In the genomic region with DNA sequence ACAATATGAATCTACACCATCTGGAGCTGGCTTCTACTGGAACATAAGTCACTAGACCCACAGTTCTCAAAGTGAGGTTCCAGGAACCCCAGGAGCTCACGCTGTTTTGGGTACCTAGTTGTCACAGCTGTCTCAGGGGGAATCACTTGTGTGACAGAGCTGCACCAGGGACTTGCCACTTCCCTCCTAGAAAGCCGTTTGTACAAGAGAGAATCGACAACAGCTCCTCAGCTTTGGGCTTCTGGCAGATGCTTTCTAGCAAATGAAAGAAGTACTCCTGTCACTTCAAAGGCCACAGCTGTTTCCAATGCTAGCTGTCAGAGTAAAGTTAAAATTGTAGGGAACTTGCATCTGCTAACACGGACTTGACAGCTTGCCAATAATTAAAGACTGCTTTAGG, we compare ENCODE assay signal across 22 mouse cellular contexts.
DNase-seq lines count a peak whose midpoint lies in the region; ATAC-seq and TF ChIP-seq lines count a peak whose summit lies in the region.
"Had no signal": no experiment of that assay in that cellular context is flagged by ENCODE, and none has a peak within 500 bp of the region (broad histone marks: within the 10 kb centered on the region; RNA-seq: fewer than 3 reads in every experiment).

No protein-coding gene starts in this region.

- TF ChIP-seq CTCF in lung, embryonic 14.5 days (IDR thresholded peaks at IDR 0.05; ENCODE audit: low read depth), result no peak

- no peaks in the 10 kb centered on the region for H3K9me3 ChIP-seq in embryonic facial prominence, embryonic 11.5 days (replicated peaks; ENCODE audit: control insufficient read depth, low read length)
- H3K9me3 ChIP-seq in embryonic facial prominence, embryonic 10.5 days, result no peaks in the 10 kb centered on the region
- H3K9me3 ChIP-seq in lung, embryonic 14.5 days (ENCODE audit: low read depth, low read length), result no peaks in the 10 kb centered on the region
- H3K9me3 ChIP-seq: embryonic facial prominence, embryonic 12.5 days; G1E; heart, embryonic 12.5 days; hindbrain, embryonic 12.5 days; limb, embryonic 12.5 days had no signal

- peak; percentile 58 for DNase-seq in embryonic facial prominence, embryonic 11.5 days (ENCODE audit: low spot score)
- no peak for DNase-seq in embryonic facial prominence, embryonic 10.5 days (ENCODE audit: low spot score)
- peak; percentile 66 for DNase-seq in lung, embryonic 14.5 days
- no peak for DNase-seq in lung, adult 18-20 months
- peak; percentile 31 for DNase-seq in splenic B cell, adult 2 months (ENCODE audit: low read depth, low spot score)
- DNase-seq in thymus, postnatal 4 days, result peak; percentile 52
- DNase-seq in layer of hippocampus, adult 9-10 months (ENCODE audit: low spot score), result no peak
- DNase-seq in lung, postnatal 36 days, result no peak
- DNase-seq: adrenal gland, postnatal 36 days; cerebellum, adult 2 months; gastrocnemius, adult 2 months; heart, adult 11 months; heart, postnatal 14 days; kidney, adult 18-20 months; kidney, postnatal 10 days had no signal

- H3K4me2 ChIP-seq in embryonic facial prominence, embryonic 11.5 days (ENCODE audit: low read depth, low read length), result no peak overlapping the region
- H3K4me2 ChIP-seq in lung, embryonic 14.5 days, result no peak overlapping the region
- H3K4me2 ChIP-seq: embryonic facial prominence, embryonic 12.5 days; heart, embryonic 12.5 days; hindbrain, embryonic 12.5 days; limb, embryonic 12.5 days had no signal

- 40% methylated on average over 4 of the region's 4 CpGs for WGBS in embryonic facial prominence, embryonic 11.5 days
- 53% methylated on average over 4 of the region's 4 CpGs for WGBS in embryonic facial prominence, embryonic 10.5 days
- WGBS in lung, embryonic 14.5 days, result 25% methylated on average over 4 of the region's 4 CpGs

- H3K4me3 ChIP-seq in embryonic facial prominence, embryonic 11.5 days (ENCODE audit: low read depth, low read length), result no peak overlapping the region
- no peak overlapping the region for H3K4me3 ChIP-seq in embryonic facial prominence, embryonic 10.5 days
- no peak overlapping the region for H3K4me3 ChIP-seq in lung, embryonic 14.5 days (ENCODE audit: low read depth, low read length)
- H3K4me3 ChIP-seq: embryonic facial prominence, embryonic 12.5 days; gastrocnemius, adult 2 months; heart, embryonic 12.5 days; hindbrain, embryonic 12.5 days; limb, embryonic 12.5 days had no signal

- H3K27me3 ChIP-seq in embryonic facial prominence, embryonic 11.5 days (ENCODE audit: control insufficient read depth, insufficient read depth, low read length), result no peaks in the 10 kb centered on the region
- H3K27me3 ChIP-seq in embryonic facial prominence, embryonic 10.5 days (replicated peaks; ENCODE audit: low read depth, poor library complexity, severe bottlenecking), result no peaks in the 10 kb centered on the region
- no peaks in the 10 kb centered on the region for H3K27me3 ChIP-seq in lung, embryonic 14.5 days (ENCODE audit: insufficient read depth, low read length)
- H3K27me3 ChIP-seq in splenic B cell, adult 2 months (ENCODE audit: control insufficient read depth, insufficient read depth, low read length, poor library complexity, severe bottlenecking), result no peaks in the 10 kb centered on the region
- H3K27me3 ChIP-seq: embryonic facial prominence, embryonic 12.5 days; heart, embryonic 12.5 days; hindbrain, embryonic 12.5 days; limb, embryonic 12.5 days had no signal

- no peaks in the 10 kb centered on the region for H3K4me1 ChIP-seq in embryonic facial prominence, embryonic 11.5 days (ENCODE audit: control insufficient read depth, insufficient read depth, low read length)
- H3K4me1 ChIP-seq in embryonic facial prominence, embryonic 10.5 days, result peaks cover 34% of the 10 kb centered on the region
- peaks cover 4% of the 10 kb centered on the region for H3K4me1 ChIP-seq in lung, embryonic 14.5 days (ENCODE audit: insufficient read depth)
- H3K4me1 ChIP-seq: hindbrain, embryonic 12.5 days had no signal

- H3K36me3 ChIP-seq in embryonic facial prominence, embryonic 11.5 days (replicated peaks; ENCODE audit: control insufficient read depth, insufficient read depth, low read depth, low read length), result no peaks in the 10 kb centered on the region
- no peaks in the 10 kb centered on the region for H3K36me3 ChIP-seq in embryonic facial prominence, embryonic 10.5 days (replicated peaks)
- no peaks in the 10 kb centered on the region for H3K36me3 ChIP-seq in lung, embryonic 14.5 days (ENCODE audit: insufficient read depth)
- H3K36me3 ChIP-seq in splenic B cell, adult 2 months (ENCODE audit: control insufficient read depth, insufficient read depth, low read length, poor library complexity, severe bottlenecking), result no peaks in the 10 kb centered on the region
- H3K36me3 ChIP-seq: embryonic facial prominence, embryonic 12.5 days; G1E; heart, embryonic 12.5 days; hindbrain, embryonic 12.5 days; limb, embryonic 12.5 days had no signal

- H3K27ac ChIP-seq in embryonic facial prominence, embryonic 11.5 days (replicated peaks; ENCODE audit: low read depth, low read length), result no peak overlapping the region
- no peak overlapping the region for H3K27ac ChIP-seq in embryonic facial prominence, embryonic 10.5 days (replicated peaks)
- H3K27ac ChIP-seq in lung, embryonic 14.5 days (ENCODE audit: low read depth), result no peak overlapping the region
- H3K27ac ChIP-seq: embryonic facial prominence, embryonic 12.5 days; gastrocnemius, adult 2 months; hindbrain, embryonic 12.5 days; limb, embryonic 12.5 days had no signal

- no peak for ATAC-seq in embryonic facial prominence, embryonic 11.5 days (replicated peaks; ENCODE audit: insufficient number of reproducible peaks, low FRiP score, low TSS enrichment, low read depth)
- ATAC-seq in lung, embryonic 14.5 days (ENCODE audit: insufficient read depth), result no peak
- ATAC-seq: CD4-positive, CD25-positive, alpha-beta regulatory T cell, adult 4 months; midbrain, embryonic 16.5 days had no signal

- no peak overlapping the region for H3K9ac ChIP-seq in embryonic facial prominence, embryonic 11.5 days (replicated peaks; ENCODE audit: low read length)
- H3K9ac ChIP-seq in lung, embryonic 14.5 days, result no peak overlapping the region
- H3K9ac ChIP-seq: embryonic facial prominence, embryonic 12.5 days; heart, embryonic 12.5 days; hindbrain, embryonic 12.5 days; limb, embryonic 12.5 days had no signal

Comparison
In these comparisons a context has a peak if more than half of its experiments do, and no peak if none do; other contexts are left out.
1. DNase-seq: peak in embryonic facial prominence, embryonic 11.5 days (single experiment), lung, embryonic 14.5 days (single experiment), splenic B cell, adult 2 months (single experiment) and thymus, postnatal 4 days (single experiment); none in embryonic facial prominence, embryonic 10.5 days (single experiment), lung, adult 18-20 months (0 of 2), layer of hippocampus, adult 9-10 months (single experiment) and lung, postnatal 36 days (single experiment).